Mouse (Mus musculus): Measurements from ENCODE around the gene Med13l. TPM values are rescaled to one million over a fixed set of nuclear protein-coding genes. Genes with fewer than 3 reads are reported as not detected.

The Med13l gene
- polyA plus RNA-seq, 1 experiment from 2014 or later, result 20.5 TPM

DNA sequence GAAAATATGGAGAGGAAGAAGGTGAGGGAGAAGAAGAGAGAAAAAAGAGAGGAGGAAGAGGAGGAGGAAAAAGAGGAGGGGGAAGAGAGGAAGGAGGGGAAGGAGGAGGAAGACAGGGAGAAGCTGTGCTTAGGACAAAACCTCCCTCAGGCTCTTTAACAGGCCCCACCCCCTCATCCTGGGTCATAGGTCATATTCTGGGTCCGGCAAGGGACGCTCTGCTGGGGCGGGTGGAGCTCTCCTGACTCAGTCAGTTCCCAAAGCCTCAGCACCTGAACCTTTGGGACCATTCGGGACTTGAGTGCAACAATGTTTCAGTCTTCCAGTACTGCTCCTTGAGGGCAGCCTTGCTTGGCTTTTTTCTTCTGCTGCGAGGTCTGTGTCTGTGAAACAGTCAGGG is 241.1 kb downstream of the Med13l start:
- Histone ChIP-seq H3K27me3 (ENCODE audit: control insufficient read depth, insufficient read depth, low read length) (no peaks in the 10 kb centered on the region), H3K9ac (replicated peaks; ENCODE audit: low read length) (no peak overlapping the region), H3K4me2 (ENCODE audit: low read length) (no peak overlapping the region), H3K4me3 (replicated peaks; ENCODE audit: low read depth, low read length) (no peak overlapping the region), H3K4me1 (ENCODE audit: control insufficient read depth, insufficient read depth, low read length) (no peaks in the 10 kb centered on the region), H3K36me3 (ENCODE audit: control insufficient read depth, insufficient read depth, low read length) (no peaks in the 10 kb centered on the region), H3K27ac (replicated peaks; ENCODE audit: low read depth, low read length) (no peak overlapping the region), H3K9me3 (ENCODE audit: control insufficient read depth, low read length) (no peaks in the 10 kb centered on the region)
- DNase-seq (no peak), ATAC-seq (ENCODE audit: low FRiP score, low TSS enrichment) (no peak)
- WGBS, result 36% methylated on average over 5 of the region's 5 CpGs

GRCm38 (mm10) chr5:118802036-118802435 is 241.6 kb downstream of the Med13l start:
- no peak overlapping the region for H3K4me2 ChIP-seq (ENCODE audit: low read length)
- WGBS, result 66% methylated on average over 7 of the region's 7 CpGs
- H3K4me3 ChIP-seq (replicated peaks; ENCODE audit: low read depth, low read length), result no peak overlapping the region
- H3K27ac ChIP-seq (replicated peaks; ENCODE audit: low read depth, low read length), result no peak overlapping the region
- no peaks in the 10 kb centered on the region for H3K4me1 ChIP-seq (ENCODE audit: control insufficient read depth, insufficient read depth, low read length)
- H3K9ac ChIP-seq (replicated peaks; ENCODE audit: low read length), result no peak overlapping the region
- DNase-seq (no peak), ATAC-seq (ENCODE audit: low FRiP score, low TSS enrichment) (no peak)
- H3K9me3 ChIP-seq (ENCODE audit: control insufficient read depth, low read length), result no peaks in the 10 kb centered on the region
- H3K36me3 ChIP-seq (ENCODE audit: control insufficient read depth, insufficient read depth, low read length), result no peaks in the 10 kb centered on the region
- H3K27me3 ChIP-seq (ENCODE audit: control insufficient read depth, insufficient read depth, low read length), result no peaks in the 10 kb centered on the region

DNA sequence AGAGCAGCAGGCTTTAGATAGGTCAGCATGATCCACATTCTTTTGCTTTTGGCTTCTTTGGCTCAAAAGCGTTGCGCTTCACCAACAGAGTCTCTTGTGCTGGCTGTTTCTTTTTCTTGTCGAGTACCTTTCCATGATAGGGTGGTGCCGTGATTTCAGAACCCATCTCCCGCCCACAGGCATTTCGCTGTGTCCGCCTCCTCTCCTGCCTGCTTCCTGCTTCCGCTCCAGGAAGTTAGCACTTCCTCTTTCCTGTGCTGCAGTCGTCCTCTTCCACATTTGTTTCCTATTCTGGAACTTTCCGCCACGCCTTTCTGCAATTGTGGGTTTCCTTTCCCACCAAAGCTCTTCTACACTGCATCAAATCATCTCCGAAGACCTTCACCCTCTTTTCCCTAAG is 248.5 kb downstream of the Med13l start:
- Histone ChIP-seq H3K4me1 (ENCODE audit: control insufficient read depth, insufficient read depth, low read length) (no peaks in the 10 kb centered on the region), H3K27me3 (ENCODE audit: control insufficient read depth, insufficient read depth, low read length) (no peaks in the 10 kb centered on the region), H3K9me3 (ENCODE audit: control insufficient read depth, low read length) (no peaks in the 10 kb centered on the region), H3K4me3 (replicated peaks; ENCODE audit: low read depth, low read length) (no peak overlapping the region), H3K27ac (replicated peaks; ENCODE audit: low read depth, low read length) (no peak overlapping the region), H3K36me3 (ENCODE audit: control insufficient read depth, insufficient read depth, low read length) (no peaks in the 10 kb centered on the region), H3K4me2 (ENCODE audit: low read length) (no peak overlapping the region), H3K9ac (replicated peaks; ENCODE audit: low read length) (no peak overlapping the region)
- ATAC-seq (ENCODE audit: low FRiP score, low TSS enrichment), result no peak
- DNase-seq, result no peak
- WGBS, result 87% methylated on average over 12 of the region's 12 CpGs

DNA sequence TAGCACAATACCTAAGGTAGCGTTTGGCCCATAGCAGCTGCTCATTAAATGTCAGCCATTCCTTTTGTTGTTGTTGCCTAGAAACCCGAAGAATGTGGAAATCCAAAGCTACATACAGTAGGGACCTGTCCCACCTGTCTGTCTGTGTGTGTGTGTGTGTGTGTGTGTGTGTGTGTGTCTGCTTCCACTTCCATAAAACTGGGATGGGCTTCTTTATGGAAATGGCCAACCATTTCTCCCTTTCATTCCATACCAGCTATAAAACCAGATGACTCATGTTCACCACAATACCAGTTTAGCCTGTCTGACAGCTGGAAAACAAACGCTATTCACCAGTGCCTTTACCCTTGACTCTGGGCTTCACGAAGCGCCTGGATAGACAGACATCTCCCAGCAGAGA is 249.1 kb downstream of the Med13l start:
- Histone ChIP-seq H3K4me3 (replicated peaks; ENCODE audit: low read depth, low read length) (no peak overlapping the region), H3K9me3 (ENCODE audit: control insufficient read depth, low read length) (no peaks in the 10 kb centered on the region), H3K4me1 (ENCODE audit: control insufficient read depth, insufficient read depth, low read length) (no peaks in the 10 kb centered on the region), H3K9ac (replicated peaks; ENCODE audit: low read length) (no peak overlapping the region), H3K27me3 (ENCODE audit: control insufficient read depth, insufficient read depth, low read length) (no peaks in the 10 kb centered on the region), H3K4me2 (ENCODE audit: low read length) (no peak overlapping the region), H3K36me3 (ENCODE audit: control insufficient read depth, insufficient read depth, low read length) (no peaks in the 10 kb centered on the region), H3K27ac (replicated peaks; ENCODE audit: low read depth, low read length) (no peak overlapping the region)
- no peak for DNase-seq
- 75% methylated on average over 5 of the region's 5 CpGs for WGBS
- no peak for ATAC-seq (ENCODE audit: low FRiP score, low TSS enrichment)

- Histone ChIP-seq H3K9me3 (ENCODE audit: control insufficient read depth, low read length) (no peaks in the 10 kb centered on the region), H3K27me3 (ENCODE audit: control insufficient read depth, insufficient read depth, low read length) (no peaks in the 10 kb centered on the region), H3K4me2 (ENCODE audit: low read length) (no peak overlapping the region), H3K9ac (replicated peaks; ENCODE audit: low read length) (no peak overlapping the region), H3K36me3 (ENCODE audit: control insufficient read depth, insufficient read depth, low read length) (no peaks in the 10 kb centered on the region), H3K4me3 (replicated peaks; ENCODE audit: low read depth, low read length) (no peak overlapping the region), H3K4me1 (ENCODE audit: control insufficient read depth, insufficient read depth, low read length) (no peaks in the 10 kb centered on the region), H3K27ac (replicated peaks; ENCODE audit: low read depth, low read length) (no peak overlapping the region)
- 53% methylated on average over 5 of the region's 5 CpGs for WGBS
- peak; percentile 41 for DNase-seq
- ATAC-seq (ENCODE audit: low FRiP score, low TSS enrichment), result no peak
Measured at GRCm38 (mm10) chr5:118811690-118812089, 251.2 kb downstream of the Med13l start.

- WGBS, result 76% methylated on average over 9 of the region's 9 CpGs
- Histone ChIP-seq H3K27ac (replicated peaks; ENCODE audit: low read depth, low read length) (no peak overlapping the region), H3K27me3 (ENCODE audit: control insufficient read depth, insufficient read depth, low read length) (no peaks in the 10 kb centered on the region), H3K4me2 (ENCODE audit: low read length) (no peak overlapping the region), H3K4me3 (replicated peaks; ENCODE audit: low read depth, low read length) (no peak overlapping the region), H3K9me3 (ENCODE audit: control insufficient read depth, low read length) (no peaks in the 10 kb centered on the region), H3K36me3 (ENCODE audit: control insufficient read depth, insufficient read depth, low read length) (no peaks in the 10 kb centered on the region), H3K4me1 (ENCODE audit: control insufficient read depth, insufficient read depth, low read length) (no peaks in the 10 kb centered on the region), H3K9ac (replicated peaks; ENCODE audit: low read length) (no peak overlapping the region)
- no peak for ATAC-seq (ENCODE audit: low FRiP score, low TSS enrichment)
- no peak for DNase-seq
Measured at GRCm38 (mm10) chr5:118812421-118812820, 251.9 kb downstream of the Med13l start.

GRCm38 (mm10) chr5:118812947-118813401 is 252.5 kb downstream of the Med13l start:
- DNase-seq, result no peak
- Histone ChIP-seq H3K9me3 (ENCODE audit: control insufficient read depth, low read length) (no peaks in the 10 kb centered on the region), H3K4me1 (ENCODE audit: control insufficient read depth, insufficient read depth, low read length) (no peaks in the 10 kb centered on the region)

GRCm38 (mm10) chr5:118814052-118814451 is 253.6 kb downstream of the Med13l start:
- Histone ChIP-seq H3K4me2 (ENCODE audit: low read length) (no peak overlapping the region), H3K9ac (replicated peaks; ENCODE audit: low read length) (no peak overlapping the region), H3K27me3 (ENCODE audit: control insufficient read depth, insufficient read depth, low read length) (no peaks in the 10 kb centered on the region), H3K9me3 (ENCODE audit: control insufficient read depth, low read length) (no peaks in the 10 kb centered on the region), H3K4me1 (ENCODE audit: control insufficient read depth, insufficient read depth, low read length) (no peaks in the 10 kb centered on the region), H3K27ac (replicated peaks; ENCODE audit: low read depth, low read length) (no peak overlapping the region), H3K36me3 (ENCODE audit: control insufficient read depth, insufficient read depth, low read length) (no peaks in the 10 kb centered on the region), H3K4me3 (replicated peaks; ENCODE audit: low read depth, low read length) (no peak overlapping the region)
- WGBS, result 57% methylated on average over 6 of the region's 6 CpGs
- no peak for ATAC-seq (ENCODE audit: low FRiP score, low TSS enrichment)
- peak; percentile 53 for DNase-seq

More at GRCm38 (mm10) chr5:118812947-118813401, 252.5 kb downstream of the Med13l start:
- no peak overlapping the region for H3K4me3 ChIP-seq (replicated peaks; ENCODE audit: low read depth, low read length)
- no peaks in the 10 kb centered on the region for H3K36me3 ChIP-seq (ENCODE audit: control insufficient read depth, insufficient read depth, low read length)
- no peak overlapping the region for H3K4me2 ChIP-seq (ENCODE audit: low read length)
- no peaks in the 10 kb centered on the region for H3K27me3 ChIP-seq (ENCODE audit: control insufficient read depth, insufficient read depth, low read length)
- no peak overlapping the region for H3K27ac ChIP-seq (replicated peaks; ENCODE audit: low read depth, low read length)
- 85% methylated on average over 7 of the region's 7 CpGs for WGBS
- H3K9ac ChIP-seq (replicated peaks; ENCODE audit: low read length), result no peak overlapping the region
- no peak for ATAC-seq (ENCODE audit: low FRiP score, low TSS enrichment)

All from midbrain, embryonic 14.5 days (tissue).